Mouse (Mus musculus): ENCODE data around the gene Ints7. TPM values are rescaled to one million over a fixed set of nuclear protein-coding genes. Genes with fewer than 3 reads are reported as not detected.

Ints7 gene
- polyA plus RNA-seq, 1 experiment from 2014 or later, result 78.0 TPM

GRCm38 (mm10) chr1:191622801-191623200 lies 47.4 kb downstream of the Ints7 start:
- DNase-seq (ENCODE audit: low spot score), result no peak
- Histone ChIP-seq H3K27me3 (ENCODE audit: low read depth, poor library complexity, severe bottlenecking) (no peaks in the 10 kb centered on the region), H3K4me1 (peaks cover 8% of the 10 kb centered on the region; the same call in 1 of the 2 replicates), H3K9me3 (replicated peaks) (no peaks in the 10 kb centered on the region), H3K4me3 (no peak overlapping the region), H3K36me3 (peaks cover 62% of the 10 kb centered on the region), H3K27ac (replicated peaks) (no peak overlapping the region)
- 95% methylated on average over 8 of the region's 8 CpGs for WGBS

GRCm38 (mm10) chr1:191624492-191624891 lies 49.1 kb downstream of the Ints7 start:
- H3K27me3 ChIP-seq (ENCODE audit: low read depth, poor library complexity, severe bottlenecking), result no peaks in the 10 kb centered on the region
- WGBS, result 80% methylated on average over 6 of the region's 6 CpGs
- no peak for DNase-seq (ENCODE audit: low spot score)
- H3K36me3 ChIP-seq, result peaks cover 45% of the 10 kb centered on the region
- no peak overlapping the region for H3K4me3 ChIP-seq
- H3K9me3 ChIP-seq (replicated peaks), result no peaks in the 10 kb centered on the region
- H3K27ac ChIP-seq (replicated peaks), result no peak overlapping the region
- peaks cover 11% of the 10 kb centered on the region; the same call in 1 of the 2 replicates for H3K4me1 ChIP-seq

- 78% methylated on average over 6 of the region's 6 CpGs for WGBS
- H3K36me3 ChIP-seq, result peaks cover 40% of the 10 kb centered on the region
- H3K27me3 ChIP-seq (ENCODE audit: low read depth, poor library complexity, severe bottlenecking), result no peaks in the 10 kb centered on the region
- H3K4me1 ChIP-seq, result peaks cover 11% of the 10 kb centered on the region; the same call in 1 of the 2 replicates
- no peak overlapping the region for H3K4me3 ChIP-seq
- no peaks in the 10 kb centered on the region for H3K9me3 ChIP-seq (replicated peaks)
- H3K27ac ChIP-seq (replicated peaks), result no peak overlapping the region
- DNase-seq (ENCODE audit: low spot score), result no peak
Observed at GRCm38 (mm10) chr1:191625026-191625425, 49.6 kb downstream of the Ints7 start.

DNA sequence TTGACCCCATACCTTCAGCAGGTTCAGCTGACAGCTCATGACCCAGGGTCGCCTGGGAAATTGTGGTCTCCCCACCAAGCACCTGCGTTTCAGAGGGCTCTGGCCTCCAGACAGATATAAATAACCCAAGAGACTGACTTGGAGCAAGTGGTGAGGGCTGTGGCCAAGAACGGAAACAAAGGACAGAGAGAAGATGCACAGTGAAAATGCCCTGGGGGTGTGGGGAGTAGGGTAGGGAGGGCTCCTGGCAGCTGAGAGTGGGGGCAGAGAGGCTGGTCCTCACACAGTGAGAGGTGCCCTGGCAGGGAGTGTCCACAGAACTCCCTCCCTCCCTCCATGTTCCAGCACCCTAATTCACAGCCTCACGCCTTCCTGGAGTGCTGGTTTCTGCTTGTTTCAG lies 50.2 kb downstream of the Ints7 start:
- Histone ChIP-seq H3K27ac (replicated peaks) (no peak overlapping the region), H3K4me1 (peaks cover 11% of the 10 kb centered on the region; the same call in 1 of the 2 replicates), H3K9me3 (replicated peaks) (no peaks in the 10 kb centered on the region), H3K36me3 (peaks cover 34% of the 10 kb centered on the region), H3K4me3 (no peak overlapping the region), H3K27me3 (ENCODE audit: low read depth, poor library complexity, severe bottlenecking) (no peaks in the 10 kb centered on the region)
- 68% methylated on average over 4 of the region's 4 CpGs for WGBS
- no peak for DNase-seq (ENCODE audit: low spot score)

GRCm38 (mm10) chr1:191628457-191629169 lies 53.2 kb downstream of the Ints7 start:
- no peaks in the 10 kb centered on the region for H3K27me3 ChIP-seq (ENCODE audit: low read depth, poor library complexity, severe bottlenecking)
- peaks cover 5% of the 10 kb centered on the region; the same call in 1 of the 2 replicates for H3K36me3 ChIP-seq
- WGBS, result 81% methylated on average over 11 of the region's 11 CpGs
- H3K9me3 ChIP-seq (replicated peaks), result no peaks in the 10 kb centered on the region
- H3K4me1 ChIP-seq, result peaks cover 11% of the 10 kb centered on the region; the same call in 1 of the 2 replicates
- no peak for DNase-seq (ENCODE audit: low spot score)
- no peak overlapping the region for H3K27ac ChIP-seq (replicated peaks)
- H3K4me3 ChIP-seq, result no peak overlapping the region

DNA sequence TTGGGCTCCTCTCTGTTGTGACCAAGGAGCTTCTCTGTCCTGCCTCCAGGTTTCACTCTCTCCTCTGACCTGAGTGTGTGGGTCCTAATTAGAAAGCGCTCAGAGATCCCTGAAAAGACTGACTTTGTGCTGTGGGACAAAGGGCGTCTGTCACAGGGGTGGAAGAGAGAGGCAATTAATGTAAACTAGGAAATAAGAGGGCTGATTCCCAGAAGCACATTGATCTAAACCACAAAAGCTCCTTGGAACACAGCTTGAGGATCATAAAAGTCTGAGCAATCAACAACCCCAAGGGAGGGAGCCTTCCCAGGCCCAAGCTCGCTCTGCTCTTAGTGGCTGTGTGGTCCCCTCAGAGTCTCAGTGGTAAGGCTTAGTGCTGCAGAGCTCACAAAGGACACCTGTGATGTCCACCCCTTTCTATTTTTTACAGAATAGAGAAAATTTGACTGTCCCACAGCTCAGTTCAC lies 53.8 kb downstream of the Ints7 start:
- Histone ChIP-seq H3K27ac (replicated peaks) (no peak overlapping the region), H3K4me1 (peaks cover 8% of the 10 kb centered on the region; the same call in 1 of the 2 replicates), H3K36me3 (no peaks in the 10 kb centered on the region; the same call in 1 of the 2 replicates), H3K27me3 (ENCODE audit: low read depth, poor library complexity, severe bottlenecking) (no peaks in the 10 kb centered on the region), H3K4me3 (no peak overlapping the region), H3K9me3 (replicated peaks) (no peaks in the 10 kb centered on the region)
- DNase-seq (ENCODE audit: low spot score), result no peak
- 62% methylated on average over 3 of the region's 3 CpGs for WGBS

DNA sequence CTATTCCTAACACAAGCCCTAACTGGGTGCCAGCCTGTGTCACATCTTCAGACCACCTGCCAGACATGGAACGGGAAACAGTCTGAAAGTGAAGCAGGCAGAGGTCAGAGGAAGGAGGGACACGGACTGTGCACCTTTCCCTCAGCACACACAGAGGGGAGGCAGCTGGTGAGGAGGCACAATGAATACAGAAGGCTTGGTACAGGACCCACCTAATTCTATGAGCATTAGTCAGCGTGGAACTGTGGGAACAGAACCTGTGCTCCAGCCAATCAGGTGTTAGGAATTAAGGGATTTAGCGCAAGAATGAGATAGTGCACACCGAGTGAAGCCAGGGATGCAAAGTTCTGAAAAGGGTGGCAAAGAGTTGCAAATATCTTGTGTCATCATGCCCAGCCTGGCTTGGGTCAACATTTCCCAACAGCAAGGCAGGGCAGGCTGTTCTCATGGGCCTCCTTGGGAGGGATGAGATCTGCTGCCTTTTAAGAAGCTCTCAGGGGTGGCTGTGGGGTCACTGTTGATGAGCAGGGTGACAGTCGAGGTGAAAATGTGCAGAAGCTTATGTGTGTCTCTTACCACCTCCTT lies 57.2 kb downstream of the Ints7 start:
- H3K9me3 ChIP-seq (replicated peaks), result no peaks in the 10 kb centered on the region
- H3K36me3 ChIP-seq, result no peaks in the 10 kb centered on the region
- DNase-seq (ENCODE audit: low spot score), result no peak
- no peaks in the 10 kb centered on the region for H3K27me3 ChIP-seq (ENCODE audit: low read depth, poor library complexity, severe bottlenecking)
- H3K4me3 ChIP-seq, result no peak overlapping the region
- H3K27ac ChIP-seq (replicated peaks), result no peak overlapping the region
- 68% methylated on average over 6 of the region's 6 CpGs for WGBS
- H3K4me1 ChIP-seq, result peaks cover 4% of the 10 kb centered on the region; the same call in 1 of the 2 replicates

- H3K36me3 ChIP-seq, result no peaks in the 10 kb centered on the region
- no peaks in the 10 kb centered on the region for H3K4me1 ChIP-seq
- peaks cover 12% of the 10 kb centered on the region for H3K27me3 ChIP-seq (ENCODE audit: low read depth, poor library complexity, severe bottlenecking)
- WGBS, result 71% methylated on average over 2 of the region's 2 CpGs
- no peaks in the 10 kb centered on the region for H3K9me3 ChIP-seq (replicated peaks)
- no peak for DNase-seq (ENCODE audit: low spot score)
- no peak overlapping the region for H3K4me3 ChIP-seq
- no peak overlapping the region for H3K27ac ChIP-seq (replicated peaks)
Observed at GRCm38 (mm10) chr1:191634116-191634515, 58.7 kb downstream of the Ints7 start.

- H3K9me3 ChIP-seq (replicated peaks), result no peaks in the 10 kb centered on the region
- H3K36me3 ChIP-seq, result no peaks in the 10 kb centered on the region
- peaks cover 41% of the 10 kb centered on the region for H3K27me3 ChIP-seq (ENCODE audit: low read depth, poor library complexity, severe bottlenecking)
- H3K4me1 ChIP-seq, result peaks cover 26% of the 10 kb centered on the region
- H3K27ac ChIP-seq (replicated peaks), result no peak overlapping the region
- DNase-seq (ENCODE audit: low spot score), result no peak
- no peak overlapping the region for H3K4me3 ChIP-seq
- WGBS, result 84% methylated on average over 2 of the region's 2 CpGs
Observed at GRCm38 (mm10) chr1:191638404-191638803, 63.0 kb downstream of the Ints7 start.

DNA sequence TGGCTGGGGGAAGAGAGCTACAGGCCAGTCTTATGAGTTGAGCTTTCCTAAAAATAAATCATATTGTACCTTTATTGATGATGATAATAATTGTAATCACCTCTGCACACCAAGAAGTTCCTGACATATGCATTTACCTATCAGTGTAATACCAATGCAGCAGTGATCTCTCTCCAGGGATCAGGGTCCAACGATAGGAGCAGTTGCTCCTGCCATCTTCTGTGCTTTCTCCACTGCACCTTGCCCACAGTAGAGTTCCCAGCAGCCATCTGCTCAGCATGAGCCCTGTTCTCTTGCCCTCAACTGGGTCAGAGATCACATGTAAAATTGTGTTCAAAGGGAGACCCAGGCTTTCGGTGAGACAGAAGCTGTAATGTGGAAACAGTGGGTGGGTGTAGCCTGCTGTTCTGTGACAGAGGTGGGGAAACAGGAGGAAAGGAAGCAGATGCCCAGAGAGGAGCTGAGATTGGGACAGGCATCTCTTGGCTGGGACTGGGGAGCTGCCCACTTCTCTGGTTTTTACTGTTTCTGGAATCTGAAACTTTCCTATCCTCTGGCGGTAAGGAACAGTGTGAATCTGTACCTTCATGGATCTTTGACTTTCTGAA lies 63.9 kb downstream of the Ints7 start:
- H3K27me3 ChIP-seq (ENCODE audit: low read depth, poor library complexity, severe bottlenecking), result peaks cover 47% of the 10 kb centered on the region

GRCm38 (mm10) chr1:191640146-191640545 lies 64.7 kb downstream of the Ints7 start:
- no peak for DNase-seq (ENCODE audit: low spot score)
- peaks cover 35% of the 10 kb centered on the region for H3K4me1 ChIP-seq
- H3K36me3 ChIP-seq, result no peaks in the 10 kb centered on the region
- no peaks in the 10 kb centered on the region for H3K9me3 ChIP-seq (replicated peaks)
- 81% methylated on average over 2 of the region's 2 CpGs for WGBS
- no peak overlapping the region for H3K4me3 ChIP-seq
- H3K27me3 ChIP-seq (ENCODE audit: low read depth, poor library complexity, severe bottlenecking), result peaks cover 55% of the 10 kb centered on the region
- no peak overlapping the region for H3K27ac ChIP-seq (replicated peaks)

More for the DNA sequence above, 63.9 kb downstream of the Ints7 start:
- Histone ChIP-seq H3K9me3 (replicated peaks) (no peaks in the 10 kb centered on the region), H3K27ac (replicated peaks) (no peak overlapping the region), H3K4me3 (no peak overlapping the region), H3K4me1 (peaks cover 31% of the 10 kb centered on the region), H3K36me3 (no peaks in the 10 kb centered on the region)
- WGBS, result 70% methylated on average over 3 of the region's 3 CpGs
- no peak for DNase-seq (ENCODE audit: low spot score)

- WGBS, result 73% methylated on average over 3 of the region's 3 CpGs
- no peak for DNase-seq (ENCODE audit: low spot score)
Observed at GRCm38 (mm10) chr1:191640848-191641247, 65.4 kb downstream of the Ints7 start.

DNA sequence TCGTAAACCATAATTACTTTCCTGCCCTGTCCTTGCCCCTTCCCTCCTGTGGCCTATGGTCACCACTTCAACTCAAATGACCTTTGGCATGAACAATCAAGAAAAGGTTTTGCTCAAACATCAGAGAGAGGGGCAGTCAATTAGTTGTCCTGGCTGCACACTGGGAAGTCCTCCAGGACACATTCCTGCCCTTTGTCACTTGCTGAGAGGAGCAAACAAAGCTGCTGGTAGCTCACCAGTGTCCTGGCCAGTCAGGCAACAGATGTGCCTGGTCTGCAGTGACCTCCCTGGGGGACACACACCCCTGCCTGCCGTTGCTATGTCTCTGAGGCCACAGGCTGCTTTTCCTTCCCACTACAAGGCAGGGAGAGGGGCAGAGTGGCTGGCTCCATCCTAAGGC lies 66.0 kb downstream of the Ints7 start:
- Histone ChIP-seq H3K27me3 (ENCODE audit: low read depth, poor library complexity, severe bottlenecking) (peaks cover 57% of the 10 kb centered on the region), H3K36me3 (no peaks in the 10 kb centered on the region), H3K4me3 (0 out of 2 replicates have a peak overlapping the region, but pooled peaks have one; percentile 10), H3K9me3 (replicated peaks) (no peaks in the 10 kb centered on the region), H3K27ac (replicated peaks) (peak overlapping the region; percentile 63), H3K4me1 (peaks cover 46% of the 10 kb centered on the region)
- peak; percentile 57 for DNase-seq (ENCODE audit: low spot score)
- 6% methylated on average over 2 of the region's 2 CpGs for WGBS

More at GRCm38 (mm10) chr1:191640848-191641247, 65.4 kb downstream of the Ints7 start:
- Histone ChIP-seq H3K36me3 (no peaks in the 10 kb centered on the region), H3K4me1 (peaks cover 42% of the 10 kb centered on the region), H3K9me3 (replicated peaks) (no peaks in the 10 kb centered on the region), H3K27ac (replicated peaks) (no peak overlapping the region), H3K27me3 (ENCODE audit: low read depth, poor library complexity, severe bottlenecking) (peaks cover 57% of the 10 kb centered on the region), H3K4me3 (no peak overlapping the region)

Measured in midbrain, embryonic 10.5 days (tissue).